Mouse (Mus musculus) lung, postnatal 0 days (tissue): Measurements from ENCODE around the gene Slc10a7.

Experiments
- CTCF ChIP-seq: IDR thresholded peaks from 2 replicates; pipeline ENCODE4 v1.5.1; 2016; ENCODE audit warnings: antibody characterized with exemption, mild to moderate bottlenecking
- EP300 ChIP-seq: IDR thresholded peaks from 2 replicates; pipeline ENCODE4 v1.6.1; 2016; ENCODE audit warnings: antibody characterized with exemption, mild to moderate bottlenecking, control low read depth

GRCm38 (mm10) chr8:78748701-78749100, 239.6 kb downstream of the Slc10a7 start:
- no peak for TF ChIP-seq CTCF
- TF ChIP-seq EP300 = no peak
